20 mouse cellular contexts compared by ENCODE assay signal in the genomic region with DNA sequence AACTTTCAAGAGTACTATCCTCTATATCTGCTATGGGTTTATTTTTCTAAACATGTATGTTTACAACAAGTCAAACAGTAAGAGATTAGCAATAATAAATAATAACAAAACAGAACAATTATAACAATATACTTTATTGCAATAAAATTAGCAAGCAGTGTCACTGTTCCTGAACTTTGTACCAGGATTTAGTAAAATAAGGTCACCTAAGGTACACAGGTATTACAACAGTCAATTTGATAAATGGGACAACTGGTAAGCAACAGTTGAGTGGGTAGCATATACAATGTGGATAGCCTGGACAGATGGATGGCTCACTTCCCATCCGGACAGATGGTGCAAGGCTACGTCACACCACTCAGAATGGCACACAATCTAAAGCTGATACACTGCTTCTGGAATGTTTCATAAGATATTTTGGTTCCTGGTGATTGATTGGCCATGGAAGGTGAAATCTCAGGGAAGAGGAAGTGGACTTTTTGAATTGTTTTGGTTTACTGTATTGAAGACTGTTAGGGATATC. TPM values are rescaled to one million over a fixed set of nuclear protein-coding genes. Genes with fewer than 3 reads are reported as not detected.
DNase-seq lines count a peak whose midpoint lies in the region; ATAC-seq and TF ChIP-seq lines count a peak whose summit lies in the region.
"Had no signal": no experiment of that assay in that cellular context is flagged by ENCODE, and none has a peak within 500 bp of the region (broad histone marks: within the 10 kb centered on the region; RNA-seq: fewer than 3 reads in every experiment).

No protein-coding gene starts in this region.

- peaks cover 49% of the 10 kb centered on the region for H3K4me1 ChIP-seq in hindbrain, embryonic 10.5 days (replicated peaks)
- H3K4me1 ChIP-seq in hindbrain, embryonic 14.5 days (replicated peaks; ENCODE audit: control insufficient read depth, insufficient read depth, low read length) = peaks cover 22% of the 10 kb centered on the region

- ATAC-seq in hindbrain, embryonic 14.5 days (ENCODE audit: low FRiP score) = no peak

- no peak overlapping the region for H3K4me3 ChIP-seq in hindbrain, embryonic 10.5 days
- no peak overlapping the region for H3K4me3 ChIP-seq in hindbrain, embryonic 14.5 days (replicated peaks; ENCODE audit: low read length)
- H3K4me3 ChIP-seq in myocyte = no peak overlapping the region
- H3K4me3 ChIP-seq: embryonic facial prominence, embryonic 15.5 days; forebrain, embryonic 12.5 days; heart, embryonic 13.5 days; kidney, embryonic 15.5 days; limb, embryonic 10.5 days; megakaryocyte, embryonic 14.5 days; neural tube, embryonic 15.5 days had no signal

- DNase-seq in hindbrain, embryonic 10.5 days (ENCODE audit: low spot score) = no peak
- no peak for DNase-seq in hindbrain, embryonic 14.5 days (ENCODE audit: low spot score)
- peak; percentile 72 for DNase-seq in right cerebral cortex, adult 2 months (ENCODE audit: low spot score in 2 of 2)
- DNase-seq in right cerebral cortex, postnatal 36 days (ENCODE audit: low spot score in 2 of 2) = no peak
- peak; percentile 95 for DNase-seq in cerebellum, adult 9-10 months
- no peak for DNase-seq in testis, postnatal 10 days (ENCODE audit: low spot score)
- DNase-seq: gastrocnemius, postnatal 14 days; heart, postnatal 4 days; lung, postnatal 10 days; retina, postnatal 1 day had no signal

- no peaks in the 10 kb centered on the region for H3K79me2 ChIP-seq in myocyte (ENCODE audit: control insufficient read depth, insufficient read depth)

- no peak overlapping the region for H3ac ChIP-seq in myocyte (ENCODE audit: control insufficient read depth, insufficient read length)

- no peak overlapping the region for H3K4me2 ChIP-seq in hindbrain, embryonic 14.5 days (replicated peaks)
- H3K4me2 ChIP-seq in myocyte (ENCODE audit: low read depth) = no peak overlapping the region
- H3K4me2 ChIP-seq: embryonic facial prominence, embryonic 15.5 days; forebrain, embryonic 12.5 days; heart, embryonic 13.5 days; kidney, embryonic 15.5 days; neural tube, embryonic 15.5 days had no signal

- no peaks in the 10 kb centered on the region for H3K27me3 ChIP-seq in hindbrain, embryonic 10.5 days (ENCODE audit: insufficient read depth, poor library complexity, severe bottlenecking)
- no peaks in the 10 kb centered on the region for H3K27me3 ChIP-seq in hindbrain, embryonic 14.5 days (ENCODE audit: control insufficient read depth, insufficient read depth, low read length)
- no peaks in the 10 kb centered on the region for H3K27me3 ChIP-seq in myocyte (ENCODE audit: control insufficient read depth, insufficient read depth, insufficient read length)
- H3K27me3 ChIP-seq: embryonic facial prominence, embryonic 15.5 days; forebrain, embryonic 12.5 days; heart, embryonic 13.5 days; kidney, embryonic 15.5 days; neural tube, embryonic 15.5 days had no signal

- WGBS in hindbrain, embryonic 10.5 days = 95% methylated on average over 2 of the region's 2 CpGs
- 77% methylated on average over 2 of the region's 2 CpGs for WGBS in hindbrain, embryonic 14.5 days

- no peak for TF ChIP-seq POLR2A in myocyte (IDR thresholded peaks at IDR 0.05; ENCODE audit: insufficient read length, low read depth)

- H3K9ac ChIP-seq in hindbrain, embryonic 14.5 days = no peak overlapping the region
- H3K9ac ChIP-seq: embryonic facial prominence, embryonic 15.5 days; forebrain, embryonic 12.5 days; heart, embryonic 13.5 days; kidney, embryonic 15.5 days; liver, embryonic 14.5 days; neural tube, embryonic 15.5 days had no signal

- H3K36me3 ChIP-seq in hindbrain, embryonic 10.5 days = peaks cover 60% of the 10 kb centered on the region
- H3K36me3 ChIP-seq in hindbrain, embryonic 14.5 days (replicated peaks; ENCODE audit: control insufficient read depth, insufficient read depth) = peaks cover 2% of the 10 kb centered on the region; the same call in 1 of the 2 replicates
- peaks cover 19% of the 10 kb centered on the region for H3K36me3 ChIP-seq in myocyte (ENCODE audit: control insufficient read depth, insufficient read depth)
- H3K36me3 ChIP-seq: embryonic facial prominence, embryonic 15.5 days; G1E; neural tube, embryonic 15.5 days had no signal

- peak overlapping the region; percentile 78; the same call in 1 of the 2 replicates for H3K27ac ChIP-seq in hindbrain, embryonic 10.5 days
- no peak overlapping the region for H3K27ac ChIP-seq in hindbrain, embryonic 14.5 days
- H3K27ac ChIP-seq: embryonic facial prominence, embryonic 15.5 days; heart, embryonic 13.5 days; kidney, embryonic 15.5 days; limb, embryonic 10.5 days; liver, embryonic 14.5 days; neural tube, embryonic 15.5 days had no signal

- no peaks in the 10 kb centered on the region for H3K9me3 ChIP-seq in hindbrain, embryonic 10.5 days
- no peaks in the 10 kb centered on the region for H3K9me3 ChIP-seq in hindbrain, embryonic 14.5 days (ENCODE audit: control insufficient read depth, low read length)
- H3K9me3 ChIP-seq: embryonic facial prominence, embryonic 15.5 days; forebrain, embryonic 12.5 days; heart, embryonic 13.5 days; kidney, embryonic 15.5 days; limb, embryonic 10.5 days; neural tube, embryonic 15.5 days had no signal

TF ChIP-seq in myocyte, 11 proteins besides CTCF, POLR2A, EP300 and RAD21:
- TF ChIP-seq TCF3 (IDR thresholded peaks at IDR 0.05; ENCODE audit: insufficient read length, low read depth) (peak; percentile 68), USF1 (IDR thresholded peaks at IDR 0.05; ENCODE audit: low read depth) (no peak), MYOD1 (IDR thresholded peaks at IDR 0.05; ENCODE audit: control insufficient read depth in 1 of 3, insufficient read length in 2 of 3, low read depth in 2 of 3) (peak in 2 of 3 experiments; percentile 72 to 93), CEBPB (IDR thresholded peaks at IDR 0.05; ENCODE audit: insufficient read depth, poor library complexity, severe bottlenecking) (no peak), MYOG (IDR thresholded peaks at IDR 0.05; ENCODE audit: control insufficient read depth in 1 of 3, insufficient read depth in 1 of 3, insufficient read length in 2 of 3, low read depth in 2 of 3) (peak in 2 of 3 experiments; percentile 47 to 82), TCF12 (IDR thresholded peaks at IDR 0.05; ENCODE audit: insufficient read depth, poor library complexity, severe bottlenecking) (peak; percentile 37)

RNA-seq across cellular contexts. Expression of gene Nuak1, which starts 59.1 kb away (rescaled TPM):
- polyA plus RNA-seq in hindbrain, embryonic 10.5 days (2016; fragmentation: Nextera tagmentation; extraction: Ambion mirVana) = 3.1 and 3.7 TPM in 2 replicates
- 4.9 TPM in 2 replicates for polyA plus RNA-seq in hindbrain, embryonic 14.5 days (2014; fragmentation: Nextera tagmentation; extraction: Ambion mirVana)
- 21.8 TPM for polyA plus RNA-seq in myocyte (2012; fragmentation: generic; extraction: Trizol)
- polyA plus RNA-seq: G1E had no signal

Comparison
In these comparisons a context has a peak if more than half of its experiments do, and no peak if none do; other contexts are left out.
1. DNase-seq: peak in right cerebral cortex, adult 2 months (2 of 2) and cerebellum, adult 9-10 months (single experiment); none in hindbrain, embryonic 10.5 days (single experiment), hindbrain, embryonic 14.5 days (single experiment), right cerebral cortex, postnatal 36 days (0 of 2) and testis, postnatal 10 days (single experiment).